ENCODE assay signal across 8 mouse cellular contexts in genomic region chr12:75918914-75919313, GRCm38 (mm10).
DNase-seq lines count a peak whose midpoint lies in the region; ATAC-seq and TF ChIP-seq lines count a peak whose summit lies in the region.

No protein-coding gene starts in this region.

- H3K27ac ChIP-seq in forebrain, embryonic 14.5 days (ENCODE audit: low read depth, low read length): no peak overlapping the region
- H3K27ac ChIP-seq in forebrain, embryonic 13.5 days: no peak overlapping the region

- H3K27me3 ChIP-seq in forebrain, embryonic 14.5 days (replicated peaks; ENCODE audit: control insufficient read depth, insufficient read depth, low read length): no peaks in the 10 kb centered on the region
- H3K27me3 ChIP-seq in forebrain, embryonic 13.5 days: no peaks in the 10 kb centered on the region

- WGBS in forebrain, embryonic 14.5 days: 59% methylated on average over 6 of the region's 6 CpGs
- 59% methylated on average over 6 of the region's 6 CpGs for WGBS in forebrain, embryonic 13.5 days
- 62% methylated on average over 6 of the region's 6 CpGs for WGBS in lung, adult 2 months

- ATAC-seq in forebrain, embryonic 14.5 days: peak; percentile 48; the same call in 1 of the 2 replicates
- no peak for ATAC-seq in forebrain, embryonic 13.5 days

- H3K36me3 ChIP-seq in forebrain, embryonic 14.5 days (ENCODE audit: control insufficient read depth, insufficient read depth, low read length): peaks cover 77% of the 10 kb centered on the region
- H3K36me3 ChIP-seq in forebrain, embryonic 13.5 days (ENCODE audit: poor library complexity, severe bottlenecking): peaks cover 77% of the 10 kb centered on the region

- TF ChIP-seq CTCF in lung, adult 2 months (IDR thresholded peaks at IDR 0.05; ENCODE audit: insufficient read depth, low read length): peak; percentile 24; the same call in 1 of the 2 replicates

- TF ChIP-seq POLR2A in lung, adult 2 months (IDR thresholded peaks at IDR 0.05; ENCODE audit: borderline replicate concordance, extremely low read depth, low read depth, low read length): no peak

- no peak overlapping the region for H3K9ac ChIP-seq in forebrain, embryonic 14.5 days (ENCODE audit: low read length)
- no peak overlapping the region for H3K9ac ChIP-seq in forebrain, embryonic 13.5 days

- H3K4me1 ChIP-seq in forebrain, embryonic 14.5 days (ENCODE audit: control insufficient read depth, insufficient read depth, low read length): no peaks in the 10 kb centered on the region
- H3K4me1 ChIP-seq in forebrain, embryonic 13.5 days: no peaks in the 10 kb centered on the region
- H3K4me1 ChIP-seq in lung, adult 2 months (ENCODE audit: control insufficient read depth, insufficient read depth, low read length): no peaks in the 10 kb centered on the region; the same call in 1 of the 2 replicates

- peak; percentile 70 for DNase-seq in forebrain, embryonic 14.5 days (ENCODE audit: low spot score)
- no peak for DNase-seq in lung, adult 2 months
- no peak for DNase-seq in lung, postnatal 25 days (ENCODE audit: low spot score)
- peak; percentile 67 for DNase-seq in embryo, embryonic 11 days
- DNase-seq in left cerebral cortex, adult 18-20 months (ENCODE audit: low spot score in 2 of 2): peak; percentile 43 to 48
- DNase-seq in right cerebral cortex, postnatal 36 days (ENCODE audit: low spot score in 2 of 2): peak; percentile 27 to 53
- DNase-seq in urinary bladder, adult 2 months (ENCODE audit: low spot score): no peak

- no peaks in the 10 kb centered on the region for H3K9me3 ChIP-seq in forebrain, embryonic 14.5 days (replicated peaks; ENCODE audit: control insufficient read depth, low read length)
- H3K9me3 ChIP-seq in forebrain, embryonic 13.5 days (replicated peaks): no peaks in the 10 kb centered on the region

- H3K4me3 ChIP-seq in forebrain, embryonic 14.5 days (ENCODE audit: low read depth, low read length): no peak overlapping the region
- H3K4me3 ChIP-seq in forebrain, embryonic 13.5 days: no peak overlapping the region
- H3K4me3 ChIP-seq in lung, adult 2 months (replicated peaks; ENCODE audit: extremely low read depth, low read depth, low read length): no peak overlapping the region

- no peak overlapping the region for H3K4me2 ChIP-seq in forebrain, embryonic 14.5 days (ENCODE audit: low read length)
- H3K4me2 ChIP-seq in forebrain, embryonic 13.5 days: no peak overlapping the region

Comparison
In these comparisons a context has a peak if more than half of its experiments do, and no peak if none do; other contexts are left out.
1. DNase-seq: peak in forebrain, embryonic 14.5 days (single experiment), embryo, embryonic 11 days (single experiment), left cerebral cortex, adult 18-20 months (2 of 2) and right cerebral cortex, postnatal 36 days (2 of 2); none in lung, adult 2 months (single experiment), lung, postnatal 25 days (single experiment) and urinary bladder, adult 2 months (single experiment).